Comparison of ENCODE assay signal across 16 mouse cellular contexts in genomic region chr11:108079454-108079853, GRCm38 (mm10).
"Had no signal": no experiment of that assay in that cellular context is flagged by ENCODE, and none has a peak within 500 bp of the region (broad histone marks: within the 10 kb centered on the region; RNA-seq: fewer than 3 reads in every experiment).

No protein-coding gene starts in this region.

- ATAC-seq: liver, postnatal 0 days; lung, postnatal 0 days had no signal

- DNase-seq: kidney, adult 2 months; kidney, postnatal 25 days; liver, postnatal 0 days; lung, embryonic 14.5 days; midbrain, embryonic 14.5 days; retina, postnatal 1 day; thymus, postnatal 25 days had no signal

- H3K9ac ChIP-seq: limb, embryonic 12.5 days; limb, embryonic 15.5 days; liver, embryonic 14.5 days; liver, postnatal 0 days; lung, embryonic 14.5 days; neural tube, embryonic 12.5 days; neural tube, embryonic 15.5 days had no signal

- H3K36me3 ChIP-seq: limb, embryonic 12.5 days; limb, embryonic 15.5 days; neural tube, embryonic 12.5 days; neural tube, embryonic 15.5 days had no signal

- H3K27ac ChIP-seq: kidney, postnatal 0 days; limb, embryonic 12.5 days; limb, embryonic 15.5 days; liver, embryonic 14.5 days; macrophage; neural tube, embryonic 12.5 days; neural tube, embryonic 15.5 days; stomach, postnatal 0 days had no signal

- H3K9me3 ChIP-seq: limb, embryonic 12.5 days; limb, embryonic 15.5 days; neural tube, embryonic 12.5 days; neural tube, embryonic 15.5 days had no signal

- H3K4me1 ChIP-seq: limb, embryonic 15.5 days; neural tube, embryonic 12.5 days; neural tube, embryonic 15.5 days had no signal

- H3K4me3 ChIP-seq: limb, embryonic 12.5 days; limb, embryonic 15.5 days; neural tube, embryonic 12.5 days; neural tube, embryonic 15.5 days had no signal

- H3K27me3 ChIP-seq: limb, embryonic 12.5 days; limb, embryonic 15.5 days; neural tube, embryonic 12.5 days; neural tube, embryonic 15.5 days had no signal
